Mouse (Mus musculus) hindbrain, embryonic 10.5 days (tissue): ENCODE results near the gene Trp53tg5. TPM values are rescaled to one million over a fixed set of nuclear protein-coding genes. Genes with fewer than 3 reads are reported as not detected.
A peak's percentile ranks its signal among the peaks of the same experiment; 100 is the strongest.

Source experiments
- DNase-seq: peaks from one replicate; pipeline ENCODE4 v3.0.0-alpha.2; 2017; ENCODE audit warnings: low spot score
- H3K27ac ChIP-seq: fragments of 300-500 bp; sonication (generic); 2 replicates; pipeline ENCODE4 v1.5.1; 2016; ENCODE audit warnings: mild to moderate bottlenecking, moderate library complexity
- H3K27me3 ChIP-seq: fragments of 300-500 bp; sonication (generic); 2 replicates; pipeline ENCODE4 v1.6.1; 2016; ENCODE audit warnings: mild to moderate bottlenecking; ENCODE audit not compliant: poor library complexity, insufficient read depth, severe bottlenecking
- H3K36me3 ChIP-seq: fragments of 300-500 bp; sonication (generic); 2 replicates; pipeline ENCODE4 v1.6.1; 2016; ENCODE audit warnings: mild to moderate bottlenecking, moderate library complexity
- H3K4me1 ChIP-seq: fragments of 300-500 bp; sonication (generic); replicated peaks from 2 replicates; pipeline ENCODE4 v1.6.1; 2016; ENCODE audit warnings: mild to moderate bottlenecking
- H3K4me3 ChIP-seq: fragments of 300-500 bp; sonication (generic); 2 replicates; pipeline ENCODE4 v1.5.1; 2016; ENCODE audit warnings: mild to moderate bottlenecking, moderate library complexity
- H3K9me3 ChIP-seq: fragments of 300-500 bp; sonication (generic); 2 replicates; pipeline ENCODE4 v1.6.1; 2016; ENCODE audit warnings: mild to moderate bottlenecking, moderate library complexity
- WGBS: fragments of 180-500 bp; shearing (Covaris S2); methylation state at CpG from one replicate; pipeline ENCODE4 v1.1.7; 2016; 5-methylcytosine and 5-hydroxymethylcytosine counted together
- polyA plus RNA-seq: library from polyadenylated mRNA; unstranded; fragments of >200 nt; fragmentation: Nextera tagmentation; extraction: Ambion mirVana; gene quantifications from 2 replicates; pipeline ENCODE4 v1.2.1, GENCODE M21; 2016

Gene Trp53tg5
- polyA plus RNA-seq, 1 experiment from 2014 or later: not detected

DNA sequence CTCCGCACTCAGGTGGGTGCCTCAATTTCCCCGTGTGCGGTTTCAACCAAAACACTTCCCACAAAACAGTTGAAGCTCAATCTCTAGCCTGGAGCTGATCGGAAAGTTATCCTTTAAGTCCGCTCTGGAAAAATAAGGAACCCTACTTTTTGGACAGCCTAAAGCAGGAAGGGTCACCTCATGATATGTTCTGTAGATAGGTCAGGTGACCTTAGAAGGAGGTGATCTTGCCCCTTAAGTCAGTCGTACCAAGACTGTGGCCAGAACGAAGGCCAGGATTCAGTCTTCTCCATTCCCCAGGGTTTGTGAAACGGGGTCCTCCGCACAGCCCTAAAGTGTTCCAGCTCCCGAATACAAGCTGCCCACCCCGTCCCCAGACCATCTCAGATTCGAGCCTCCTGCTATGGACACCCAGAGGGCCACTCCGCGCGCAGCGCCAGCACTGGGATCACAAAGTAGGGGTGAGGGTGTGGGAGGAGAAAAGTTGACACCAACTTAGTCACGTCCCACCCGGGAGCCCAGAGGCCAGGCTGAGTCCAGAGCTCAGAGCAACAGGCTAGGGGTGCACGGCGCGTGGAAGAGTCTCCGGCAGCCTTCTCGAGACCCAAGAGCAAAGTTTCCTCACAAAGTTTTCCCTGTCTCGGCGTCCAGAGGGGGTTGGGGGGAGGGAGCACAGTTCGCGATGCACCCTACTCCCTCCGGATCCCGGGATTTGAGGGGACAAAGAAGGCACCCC lies 31.0 kb downstream of the Trp53tg5 start:
- no peak for DNase-seq
- peaks cover 26% of the 10 kb centered on the region for H3K27me3 ChIP-seq
- H3K9me3 ChIP-seq: no peaks in the 10 kb centered on the region
- H3K27ac ChIP-seq: peak overlapping the region; percentile 88
- H3K4me3 ChIP-seq: peak overlapping the region; percentile 70
- 2% methylated on average over 29 of the region's 29 CpGs for WGBS
- H3K4me1 ChIP-seq: peaks cover 37% of the 10 kb centered on the region
- no peaks in the 10 kb centered on the region for H3K36me3 ChIP-seq

GRCm38 (mm10) chr2:164441731-164442130 lies 31.8 kb downstream of the Trp53tg5 start:
- Histone ChIP-seq H3K4me1 (peaks cover 42% of the 10 kb centered on the region), H3K27ac (no peak overlapping the region), H3K36me3 (no peaks in the 10 kb centered on the region), H3K9me3 (no peaks in the 10 kb centered on the region), H3K4me3 (peak overlapping the region; percentile 70), H3K27me3 (peaks cover 26% of the 10 kb centered on the region)
- DNase-seq: no peak
- 27% methylated on average over 7 of the region's 7 CpGs for WGBS

- Histone ChIP-seq H3K4me3 (peak overlapping the region; percentile 70), H3K27me3 (peaks cover 26% of the 10 kb centered on the region), H3K36me3 (no peaks in the 10 kb centered on the region), H3K4me1 (peaks cover 48% of the 10 kb centered on the region), H3K27ac (no peak overlapping the region), H3K9me3 (no peaks in the 10 kb centered on the region)
- 34% methylated on average over 8 of the region's 8 CpGs for WGBS
- DNase-seq: no peak
Measured at GRCm38 (mm10) chr2:164441155-164441554, 32.4 kb downstream of the Trp53tg5 start.

DNA sequence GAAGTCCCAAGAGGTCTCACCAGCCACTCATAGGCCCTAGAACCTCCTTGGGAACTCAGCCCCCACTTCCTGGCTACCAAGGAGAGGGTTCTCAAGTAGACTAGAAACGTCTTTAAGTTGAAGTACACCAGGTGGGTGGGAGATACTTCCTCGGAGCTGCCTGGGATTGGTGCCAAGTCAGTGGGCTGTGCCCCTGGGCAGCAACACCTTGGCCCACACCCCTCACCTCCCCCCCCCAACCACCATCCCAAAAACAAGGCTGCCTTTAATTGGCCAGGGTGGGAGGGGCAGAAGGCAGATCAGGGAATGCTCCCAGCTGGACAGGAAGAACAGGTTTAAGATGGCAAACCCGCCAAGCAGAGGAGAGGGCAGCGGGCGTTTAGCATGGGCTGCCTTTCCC lies 33.2 kb downstream of the Trp53tg5 start:
- H3K9me3 ChIP-seq: no peaks in the 10 kb centered on the region
- H3K27me3 ChIP-seq: peaks cover 26% of the 10 kb centered on the region
- DNase-seq: no peak
- no peak overlapping the region for H3K27ac ChIP-seq
- no peaks in the 10 kb centered on the region for H3K36me3 ChIP-seq
- 78% methylated on average over 5 of the region's 5 CpGs for WGBS
- no peak overlapping the region for H3K4me3 ChIP-seq
- H3K4me1 ChIP-seq: peaks cover 55% of the 10 kb centered on the region

DNA sequence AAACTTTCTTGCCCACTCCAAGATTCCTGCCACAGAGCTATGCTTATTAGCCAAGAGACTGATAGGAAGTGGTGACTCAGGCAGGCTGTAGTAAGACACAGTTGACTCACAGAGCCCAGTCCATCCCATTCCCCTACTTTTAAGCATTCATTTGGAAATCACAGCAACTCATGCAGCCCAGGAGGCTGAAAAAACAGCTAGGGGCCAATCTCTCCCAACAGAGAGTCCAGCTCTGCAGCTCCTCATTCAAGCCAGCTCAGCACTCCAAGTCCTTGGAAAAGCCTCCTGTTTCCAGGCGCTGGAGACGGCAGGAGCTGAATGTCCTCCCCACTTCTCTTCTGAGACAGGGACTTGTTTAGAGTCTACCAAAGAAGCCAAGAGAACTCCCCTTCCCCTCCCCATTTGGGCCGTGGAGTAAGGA lies 34.5 kb downstream of the Trp53tg5 start:
- Histone ChIP-seq H3K36me3 (no peaks in the 10 kb centered on the region), H3K4me1 (peaks cover 60% of the 10 kb centered on the region), H3K27ac (no peak overlapping the region), H3K27me3 (peaks cover 26% of the 10 kb centered on the region), H3K9me3 (no peaks in the 10 kb centered on the region), H3K4me3 (no peak overlapping the region)
- WGBS: 55% methylated on average over 3 of the region's 3 CpGs
- no peak for DNase-seq

DNA sequence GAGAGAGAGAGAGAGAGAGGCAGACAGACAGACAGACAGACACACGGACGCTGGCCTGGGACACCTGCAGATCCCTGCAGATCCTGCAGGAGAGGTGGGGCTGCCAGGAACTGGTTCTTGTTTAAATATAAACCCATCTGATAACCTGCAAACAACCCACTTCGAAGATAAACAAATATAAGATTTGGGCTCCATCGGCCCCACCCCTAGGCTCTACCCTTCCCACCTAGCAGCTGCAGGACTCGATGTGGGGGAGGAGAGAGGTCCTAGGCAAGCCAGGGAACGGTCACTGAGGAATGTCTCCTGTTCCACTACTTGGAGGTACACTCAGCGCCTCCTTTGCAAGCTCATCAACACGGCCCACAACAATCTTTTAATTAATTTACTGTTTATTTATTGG lies 35.3 kb downstream of the Trp53tg5 start:
- Histone ChIP-seq H3K27ac (no peak overlapping the region), H3K36me3 (no peaks in the 10 kb centered on the region), H3K9me3 (no peaks in the 10 kb centered on the region), H3K4me1 (peaks cover 55% of the 10 kb centered on the region), H3K27me3 (peaks cover 26% of the 10 kb centered on the region), H3K4me3 (no peak overlapping the region)
- WGBS: 71% methylated on average over 8 of the region's 8 CpGs
- no peak for DNase-seq

GRCm38 (mm10) chr2:164437710-164438109 lies 35.8 kb downstream of the Trp53tg5 start:
- Histone ChIP-seq H3K27ac (no peak overlapping the region), H3K27me3 (peaks cover 26% of the 10 kb centered on the region), H3K4me3 (no peak overlapping the region), H3K4me1 (peaks cover 55% of the 10 kb centered on the region), H3K36me3 (no peaks in the 10 kb centered on the region), H3K9me3 (no peaks in the 10 kb centered on the region)
- WGBS: 80% methylated on average over 6 of the region's 6 CpGs
- no peak for DNase-seq

DNA sequence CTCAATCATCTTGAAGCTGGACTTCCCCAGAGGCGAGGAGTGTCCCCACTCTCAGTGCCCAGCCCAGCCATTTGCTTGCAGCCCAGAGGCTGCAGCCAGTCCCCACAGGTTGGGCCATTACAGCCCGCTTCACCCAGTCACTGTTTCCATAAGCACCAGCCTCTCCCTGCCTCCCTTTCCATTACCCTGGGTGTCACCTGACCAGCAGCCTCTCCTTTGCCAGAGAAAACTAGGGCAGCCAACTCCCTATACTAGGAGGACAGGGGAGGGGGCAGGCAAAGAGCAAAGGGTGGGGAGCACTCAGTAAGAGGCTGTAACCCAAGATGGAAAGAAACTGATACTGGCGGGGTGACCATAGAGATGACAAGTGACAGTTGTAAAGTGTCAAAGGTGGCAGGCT lies 36.6 kb downstream of the Trp53tg5 start:
- H3K4me1 ChIP-seq: peaks cover 55% of the 10 kb centered on the region
- H3K9me3 ChIP-seq: no peaks in the 10 kb centered on the region
- peaks cover 22% of the 10 kb centered on the region for H3K27me3 ChIP-seq
- no peaks in the 10 kb centered on the region for H3K36me3 ChIP-seq
- no peak overlapping the region for H3K4me3 ChIP-seq
- 65% methylated on average over 3 of the region's 3 CpGs for WGBS
- peak overlapping the region; percentile 16 for H3K27ac ChIP-seq
- no peak for DNase-seq

DNA sequence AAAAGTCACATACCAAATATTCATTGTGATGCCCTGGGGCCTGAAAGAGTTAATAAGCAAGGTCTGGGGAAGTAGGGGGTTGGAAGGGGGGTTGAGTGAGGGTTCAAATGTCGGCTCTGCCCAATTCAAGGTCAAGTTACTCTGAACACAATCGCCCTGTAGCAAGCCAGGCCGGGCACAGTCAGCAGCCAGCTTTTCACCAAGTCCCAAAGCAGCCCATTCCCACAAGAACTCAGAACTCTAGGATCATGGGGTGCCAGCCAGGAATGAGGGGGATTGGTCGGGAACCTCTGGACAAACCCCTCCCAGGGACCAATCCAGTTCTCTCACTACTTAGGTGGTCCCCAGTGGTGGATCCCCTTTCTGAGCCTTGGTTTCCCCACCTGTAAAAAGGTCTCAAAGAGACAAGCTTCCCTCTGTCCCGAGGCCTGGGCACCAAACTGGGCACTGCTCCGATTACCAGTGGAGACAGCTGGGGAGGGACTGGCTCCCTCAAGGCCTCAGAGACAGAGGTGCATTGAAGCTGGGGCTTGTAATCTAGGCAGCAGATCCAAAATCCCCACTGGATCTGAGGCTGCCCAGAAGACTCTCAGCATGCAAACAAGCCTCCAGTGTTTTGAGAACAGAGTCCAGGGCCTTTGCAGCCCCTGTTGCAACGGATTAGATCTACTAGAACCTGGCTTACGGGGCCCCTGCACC lies 37.2 kb downstream of the Trp53tg5 start:
- WGBS: 23% methylated on average over 8 of the region's 8 CpGs
- Histone ChIP-seq H3K4me3 (no peak overlapping the region; the same call in 1 of the 2 replicates), H3K9me3 (no peaks in the 10 kb centered on the region), H3K4me1 (peaks cover 55% of the 10 kb centered on the region), H3K36me3 (no peaks in the 10 kb centered on the region), H3K27me3 (peaks cover 22% of the 10 kb centered on the region), H3K27ac (peak overlapping the region; percentile 16)
- DNase-seq: no peak

DNA sequence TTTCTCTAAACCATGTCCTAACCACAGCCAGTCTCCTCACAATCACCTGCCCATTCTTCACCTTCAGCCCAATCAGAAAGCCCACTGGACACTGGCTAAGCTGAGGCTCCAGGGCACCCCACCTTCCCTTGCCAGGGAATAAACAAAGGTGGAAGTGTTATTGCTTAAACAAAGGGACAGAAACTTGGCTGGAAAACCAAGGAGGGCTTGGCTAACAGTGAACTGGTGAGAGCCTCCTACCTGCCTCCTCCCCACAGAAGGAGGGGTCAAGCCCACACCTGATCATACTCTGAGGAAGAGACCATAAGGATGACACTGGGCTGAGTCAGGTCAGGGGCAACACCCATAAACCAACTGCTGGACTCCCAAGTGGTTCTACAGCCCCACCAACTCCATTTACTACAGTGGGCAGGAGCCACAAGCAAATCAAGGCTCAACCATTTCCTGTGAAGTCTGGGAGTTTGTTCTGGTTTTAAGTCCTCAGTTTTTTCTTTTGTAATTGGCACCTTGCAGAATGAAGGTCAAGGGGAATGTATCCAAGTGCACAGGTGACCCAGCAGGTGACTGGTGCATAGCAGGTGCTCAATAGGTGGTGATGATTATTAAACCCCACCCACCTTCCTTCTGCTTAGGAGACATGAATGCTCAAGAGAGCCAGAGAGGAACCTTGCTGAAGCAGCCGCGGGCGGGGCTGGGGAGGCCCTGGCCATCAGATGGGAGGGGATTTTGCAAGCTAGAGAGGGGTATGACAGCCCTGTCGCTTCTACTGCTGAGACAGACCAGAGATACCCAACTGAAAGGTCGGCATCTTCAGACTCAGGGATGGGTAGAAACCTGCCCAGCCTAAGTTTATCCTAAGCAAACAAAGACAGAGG lies 38.1 kb downstream of the Trp53tg5 start:
- no peaks in the 10 kb centered on the region for H3K36me3 ChIP-seq
- 49% methylated on average over 5 of the region's 5 CpGs for WGBS
- H3K27me3 ChIP-seq: peaks cover 17% of the 10 kb centered on the region
- DNase-seq: no peak
- peaks cover 57% of the 10 kb centered on the region for H3K4me1 ChIP-seq
- H3K9me3 ChIP-seq: no peaks in the 10 kb centered on the region
- H3K27ac ChIP-seq: no peak overlapping the region
- no peak overlapping the region for H3K4me3 ChIP-seq

GRCm38 (mm10) chr2:164434681-164435080 lies 38.8 kb downstream of the Trp53tg5 start:
- no peak overlapping the region for H3K27ac ChIP-seq
- no peak for DNase-seq
- H3K4me1 ChIP-seq: peaks cover 57% of the 10 kb centered on the region
- peaks cover 19% of the 10 kb centered on the region for H3K27me3 ChIP-seq
- 89% methylated on average over 3 of the region's 3 CpGs for WGBS
- H3K4me3 ChIP-seq: no peak overlapping the region
- no peaks in the 10 kb centered on the region for H3K36me3 ChIP-seq
- no peaks in the 10 kb centered on the region for H3K9me3 ChIP-seq

- 81% methylated on average over 9 of the region's 9 CpGs for WGBS
- no peaks in the 10 kb centered on the region for H3K9me3 ChIP-seq
- no peak overlapping the region for H3K4me3 ChIP-seq
- H3K27ac ChIP-seq: peak overlapping the region; percentile 65; the same call in 1 of the 2 replicates
- no peak for DNase-seq
- H3K36me3 ChIP-seq: 0 out of 2 replicates have a peak, but pooled peaks cover 5% of the 10 kb centered on the region
- H3K4me1 ChIP-seq: peaks cover 68% of the 10 kb centered on the region
- H3K27me3 ChIP-seq: peaks cover 29% of the 10 kb centered on the region
Measured at GRCm38 (mm10) chr2:164433278-164433895, 40.1 kb downstream of the Trp53tg5 start.
